In the genomic region with DNA sequence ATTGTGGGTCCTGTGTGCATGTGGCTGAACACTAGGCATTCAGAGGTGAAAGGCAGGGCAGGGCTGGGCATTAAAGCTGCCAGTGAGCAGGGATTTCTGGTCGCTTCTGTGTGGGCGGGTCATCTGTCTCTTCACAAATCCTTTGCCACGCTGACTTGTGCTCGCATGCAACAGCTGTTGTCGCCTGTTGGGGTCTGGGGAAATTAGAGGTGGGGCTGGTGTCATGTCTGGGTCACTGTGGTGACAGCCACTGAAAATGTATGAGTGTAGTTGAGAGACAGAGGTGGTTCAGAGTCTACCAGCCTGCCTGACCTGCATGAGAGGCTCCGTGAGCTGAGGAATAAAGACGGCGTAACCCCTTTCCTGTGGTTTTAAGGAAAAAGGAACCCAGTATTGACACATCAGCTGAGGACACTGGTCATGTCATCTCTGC, we compare ENCODE assay signal across 12 mouse cellular contexts.
DNase-seq lines count a peak whose midpoint lies in the region; ATAC-seq and TF ChIP-seq lines count a peak whose summit lies in the region.
"Had no signal": no experiment of that assay in that cellular context is flagged by ENCODE, and none has a peak within 500 bp of the region (broad histone marks: within the 10 kb centered on the region; RNA-seq: fewer than 3 reads in every experiment).

No protein-coding gene starts in this region.

- ATAC-seq in lung, embryonic 16.5 days (ENCODE audit: low read depth), result peak; percentile 31; the same call in 1 of the 2 replicates
- ATAC-seq in hematopoietic stem cell, adult 5-6 weeks (replicated peaks in 1 of 2; ENCODE audit: insufficient read depth in 1 of 2, low FRiP score in 2 of 2, low TSS enrichment in 1 of 2, low read depth in 1 of 2, poor library complexity in 2 of 2, severe bottlenecking in 2 of 2), result peak; percentile 42 to 69; a peak in 3 of 4 replicates
- ATAC-seq in neural tube, embryonic 11.5 days (ENCODE audit: insufficient read depth, low FRiP score, low TSS enrichment), result peak; percentile 60

- H3K4me3 ChIP-seq in lung, embryonic 16.5 days (ENCODE audit: low read length), result no peak overlapping the region
- no peak overlapping the region for H3K4me3 ChIP-seq in neural tube, embryonic 11.5 days (ENCODE audit: low read depth, low read length)
- H3K4me3 ChIP-seq in layer of hippocampus, adult 2 months, result no peak overlapping the region
- H3K4me3 ChIP-seq: erythroblast, embryonic 14.5 days had no signal

- no peak overlapping the region for H3K27ac ChIP-seq in lung, embryonic 16.5 days (ENCODE audit: low read length)
- H3K27ac ChIP-seq in neural tube, embryonic 11.5 days (ENCODE audit: low read depth, low read length), result no peak overlapping the region
- no peak overlapping the region for H3K27ac ChIP-seq in layer of hippocampus, adult 2 months

- H3K27me3 ChIP-seq in lung, embryonic 16.5 days (ENCODE audit: control insufficient read depth, insufficient read depth, low read depth, low read length), result no peaks in the 10 kb centered on the region
- no peaks in the 10 kb centered on the region for H3K27me3 ChIP-seq in neural tube, embryonic 11.5 days (ENCODE audit: control insufficient read depth, insufficient read depth, low read length)

- no peaks in the 10 kb centered on the region for H3K36me3 ChIP-seq in lung, embryonic 16.5 days (ENCODE audit: control insufficient read depth, insufficient read depth, low read length)
- H3K36me3 ChIP-seq in neural tube, embryonic 11.5 days (ENCODE audit: control insufficient read depth, insufficient read depth, low read length), result no peaks in the 10 kb centered on the region
- H3K36me3 ChIP-seq: G1E had no signal

- 34% methylated on average over 8 of the region's 8 CpGs for WGBS in lung, embryonic 16.5 days
- WGBS in neural tube, embryonic 11.5 days, result 20% methylated on average over 8 of the region's 8 CpGs

- no peaks in the 10 kb centered on the region for H3K9me3 ChIP-seq in lung, embryonic 16.5 days (ENCODE audit: control insufficient read depth, low read length)
- H3K9me3 ChIP-seq in neural tube, embryonic 11.5 days (ENCODE audit: control insufficient read depth, low read length), result no peaks in the 10 kb centered on the region
- H3K9me3 ChIP-seq: G1E had no signal

- H3K4me2 ChIP-seq in lung, embryonic 16.5 days (ENCODE audit: low read depth, low read length), result no peak overlapping the region
- H3K4me2 ChIP-seq in neural tube, embryonic 11.5 days (ENCODE audit: low read depth), result no peak overlapping the region

- no peak for DNase-seq in lung, adult 18-20 months
- peak; percentile 66 for DNase-seq in embryo, embryonic 11 days
- DNase-seq in neural tube, embryonic 11.5 days (ENCODE audit: low spot score), result peak; percentile 63
- no peak for DNase-seq in layer of hippocampus, adult 2 months (ENCODE audit: low spot score in 2 of 2)
- DNase-seq in urinary bladder, postnatal 36 days (ENCODE audit: low spot score in 2 of 2), result no peak
- DNase-seq: cerebellum, adult 11-12 months; kidney, postnatal 25 days; thymus, postnatal 25 days had no signal

- TF ChIP-seq CTCF in layer of hippocampus, adult 2 months (conservative IDR thresholded peaks at IDR 0.05), result no peak

- peaks cover 2% of the 10 kb centered on the region; the same call in 1 of the 2 replicates for H3K4me1 ChIP-seq in lung, embryonic 16.5 days (replicated peaks; ENCODE audit: control insufficient read depth, insufficient read depth, low read length)
- H3K4me1 ChIP-seq in neural tube, embryonic 11.5 days (ENCODE audit: control insufficient read depth, insufficient read depth, low read length), result peaks cover 3% of the 10 kb centered on the region; the same call in 1 of the 2 replicates

- no peak overlapping the region for H3K9ac ChIP-seq in lung, embryonic 16.5 days (ENCODE audit: low read length)
- H3K9ac ChIP-seq in neural tube, embryonic 11.5 days (ENCODE audit: low read length), result no peak overlapping the region

Comparison
In these comparisons a context has a peak if more than half of its experiments do, and no peak if none do; other contexts are left out.
1. DNase-seq: peak in embryo, embryonic 11 days (single experiment) and neural tube, embryonic 11.5 days (single experiment); none in lung, adult 18-20 months (0 of 2), layer of hippocampus, adult 2 months (0 of 2) and urinary bladder, postnatal 36 days (0 of 2).
2. Peak in every context shown above with its lines, with median percentiles within 50 percentile points of each other: ATAC-seq.